Mouse (Mus musculus): Measurements from ENCODE around the gene Itpr3.

The Itpr3 gene

GRCm38 (mm10) chr17:27036465-27036864 lies 20.6 kb upstream of the Itpr3 start:
- no peak for DNase-seq (ENCODE audit: extremely low read depth, low read depth, low spot score)

GRCm38 (mm10) chr17:27038335-27039050 lies 18.6 kb upstream of the Itpr3 start:
- DNase-seq (ENCODE audit: extremely low read depth, low read depth, low spot score), result no peak

- DNase-seq (ENCODE audit: extremely low read depth, low read depth, low spot score), result no peak
Measured at GRCm38 (mm10) chr17:27039432-27040102, 17.5 kb upstream of the Itpr3 start.

GRCm38 (mm10) chr17:27040304-27041045 lies 16.6 kb upstream of the Itpr3 start:
- no peak for DNase-seq (ENCODE audit: extremely low read depth, low read depth, low spot score)

GRCm38 (mm10) chr17:27041046-27041786 lies 15.9 kb upstream of the Itpr3 start:
- no peak for DNase-seq (ENCODE audit: extremely low read depth, low read depth, low spot score)

GRCm38 (mm10) chr17:27041787-27042055 lies 15.4 kb upstream of the Itpr3 start:
- DNase-seq (ENCODE audit: extremely low read depth, low read depth, low spot score), result no peak

GRCm38 (mm10) chr17:27042840-27043239 lies 14.3 kb upstream of the Itpr3 start:
- no peak for DNase-seq (ENCODE audit: extremely low read depth, low read depth, low spot score)

- no peak for DNase-seq (ENCODE audit: extremely low read depth, low read depth, low spot score)
Measured at GRCm38 (mm10) chr17:27045164-27045563, 11.9 kb upstream of the Itpr3 start.

GRCm38 (mm10) chr17:27047762-27048444 lies 9.2 kb upstream of the Itpr3 start:
- DNase-seq (ENCODE audit: extremely low read depth, low read depth, low spot score), result no peak

- no peak for DNase-seq (ENCODE audit: extremely low read depth, low read depth, low spot score)
Measured at GRCm38 (mm10) chr17:27048445-27049239, 8.5 kb upstream of the Itpr3 start.

- DNase-seq (ENCODE audit: extremely low read depth, low read depth, low spot score), result no peak
Measured at GRCm38 (mm10) chr17:27050853-27051252, 6.3 kb upstream of the Itpr3 start.

- DNase-seq (ENCODE audit: extremely low read depth, low read depth, low spot score), result no peak
Measured at GRCm38 (mm10) chr17:27051514-27051913, 5.6 kb upstream of the Itpr3 start.

GRCm38 (mm10) chr17:27056170-27056569 lies 934 bp upstream of the Itpr3 start:
- no peak for DNase-seq (ENCODE audit: extremely low read depth, low read depth, low spot score)

GRCm38 (mm10) chr17:27057517-27058055 lies 482 bp downstream of the Itpr3 start:
- DNase-seq (ENCODE audit: extremely low read depth, low read depth, low spot score), result no peak

- DNase-seq (ENCODE audit: extremely low read depth, low read depth, low spot score), result no peak
Measured at GRCm38 (mm10) chr17:27060698-27061097, 3.6 kb downstream of the Itpr3 start.

- DNase-seq (ENCODE audit: extremely low read depth, low read depth, low spot score), result no peak
Measured at GRCm38 (mm10) chr17:27061727-27062126, 4.6 kb downstream of the Itpr3 start.

GRCm38 (mm10) chr17:27062684-27063083 lies 5.6 kb downstream of the Itpr3 start:
- DNase-seq (ENCODE audit: extremely low read depth, low read depth, low spot score), result no peak

GRCm38 (mm10) chr17:27063717-27064116 lies 6.6 kb downstream of the Itpr3 start:
- DNase-seq (ENCODE audit: extremely low read depth, low read depth, low spot score), result no peak

- DNase-seq (ENCODE audit: extremely low read depth, low read depth, low spot score), result no peak
Measured at GRCm38 (mm10) chr17:27064195-27064594, 7.1 kb downstream of the Itpr3 start.

- DNase-seq (ENCODE audit: extremely low read depth, low read depth, low spot score), result no peak
Measured at GRCm38 (mm10) chr17:27066065-27066464, 9.0 kb downstream of the Itpr3 start.

Measured in fat pad, adult 2 months (tissue).